Mouse (Mus musculus): Measurements from ENCODE around the gene Trim52.

GRCm38 (mm10) chr14:106156533-106156932, 50.5 kb downstream of the Trim52 start:
- TF ChIP-seq CTCF (IDR thresholded peaks at IDR 0.05; ENCODE audit: borderline replicate concordance, extremely low read depth, insufficient read depth, insufficient read length) = no peak
- no peak for TF ChIP-seq POLR2A (IDR thresholded peaks at IDR 0.05; ENCODE audit: borderline replicate concordance, extremely low read depth, insufficient read depth, insufficient read length, poor library complexity, severe bottlenecking)

Data from brain, embryonic 14.5 days (tissue).